Mouse (Mus musculus) hindbrain, embryonic 16.5 days (tissue): ENCODE measurements around the gene Erc1. TPM values are rescaled to one million over a fixed set of nuclear protein-coding genes. Genes with fewer than 3 reads are reported as not detected.

Source experiments
- ATAC-seq: fragments of 200-750 bp; cut with Nextera tagmentation; 2 replicates; pipeline ENCODE4 v1.8.0; 2017; ENCODE audit warnings: moderate TSS enrichment, moderate library complexity
- H3K27ac ChIP-seq: fragments of 300-500 bp; sonication (generic); 2 replicates; pipeline ENCODE4 v1.5.1; 2014; ENCODE audit warnings: low read depth, mild to moderate bottlenecking, control low read depth, low read length, moderate library complexity
- H3K27me3 ChIP-seq: fragments of 300-500 bp; sonication (generic); replicated peaks from 2 replicates; pipeline ENCODE4 v1.6.1; 2014; ENCODE audit warnings: low read length; ENCODE audit not compliant: control insufficient read depth, insufficient read depth
- H3K36me3 ChIP-seq: fragments of 300-500 bp; sonication (generic); 2 replicates; pipeline ENCODE4 v1.6.1; 2014; ENCODE audit warnings: mild to moderate bottlenecking, low read length, moderate library complexity, mixed read lengths; ENCODE audit not compliant: control insufficient read depth, insufficient read depth
- H3K4me1 ChIP-seq: fragments of 300-500 bp; sonication (generic); 2 replicates; pipeline ENCODE4 v1.6.1; 2014; ENCODE audit warnings: low read depth, low read length; ENCODE audit not compliant: control insufficient read depth, insufficient read depth
- H3K4me2 ChIP-seq: fragments of 300-500 bp; sonication (generic); 2 replicates; pipeline ENCODE4 v1.6.1; 2014; ENCODE audit warnings: mild to moderate bottlenecking, low read length, control low read depth, moderate library complexity
- H3K4me3 ChIP-seq: fragments of 300-500 bp; sonication (generic); 2 replicates; pipeline ENCODE4 v1.5.1; 2014; ENCODE audit warnings: mild to moderate bottlenecking, low read length, control low read depth, moderate library complexity
- H3K9ac ChIP-seq: fragments of 300-500 bp; sonication (generic); 2 replicates; pipeline ENCODE4 v1.6.1; 2014; ENCODE audit warnings: low read depth, mild to moderate bottlenecking, control low read depth, low read length, moderate library complexity
- H3K9me3 ChIP-seq: fragments of 300-500 bp; sonication (generic); 2 replicates; pipeline ENCODE4 v1.6.1; 2014; ENCODE audit warnings: mild to moderate bottlenecking, low read length, moderate library complexity; ENCODE audit not compliant: control insufficient read depth
- WGBS: fragments of 180-500 bp; shearing (Covaris S2); extraction: QIAGEN DNeasy Blood & Tissue Kit; methylation state at CpG from one replicate; pipeline ENCODE4 v1.1.7; 2014; 5-methylcytosine and 5-hydroxymethylcytosine counted together
- polyA plus RNA-seq: library from polyadenylated mRNA; unstranded; fragments of >200 nt; fragmentation: Nextera tagmentation; extraction: Ambion mirVana; gene quantifications from 2 replicates; pipeline ENCODE4 v1.2.1, GENCODE M21; 2015

Gene Erc1
- polyA plus RNA-seq, 1 experiment from 2014 or later = 46.9 TPM

- Histone ChIP-seq H3K36me3 (no peaks in the 10 kb centered on the region), H3K9me3 (no peaks in the 10 kb centered on the region), H3K4me2 (peak overlapping the region; percentile 75), H3K4me1 (peaks cover 15% of the 10 kb centered on the region), H3K27me3 (no peaks in the 10 kb centered on the region), H3K9ac (peak overlapping the region; percentile 96), H3K4me3 (peak overlapping the region; percentile 96), H3K27ac (peak overlapping the region; percentile 99; the same call in 1 of the 2 replicates)
- 53% methylated on average over 3 of the region's 3 CpGs for WGBS
- no peak for ATAC-seq
Observed at GRCm38 (mm10) chr6:119849348-119849709, 1.4 kb upstream of the Erc1 start.

GRCm38 (mm10) chr6:119848696-119849347 lies 855 bp upstream of the Erc1 start:
- 18% methylated on average over 13 of the region's 13 CpGs for WGBS
- Histone ChIP-seq H3K9me3 (no peaks in the 10 kb centered on the region), H3K36me3 (no peaks in the 10 kb centered on the region), H3K27ac (peak overlapping the region; percentile 99), H3K4me1 (peaks cover 15% of the 10 kb centered on the region), H3K9ac (peak overlapping the region; percentile 96), H3K27me3 (no peaks in the 10 kb centered on the region), H3K4me3 (peak overlapping the region; percentile 96), H3K4me2 (peak overlapping the region; percentile 75)
- no peak for ATAC-seq

GRCm38 (mm10) chr6:119847518-119848033 lies 391 bp downstream of the Erc1 start:
- ATAC-seq = peak; percentile 47; the same call in 1 of the 2 replicates
- peak overlapping the region; percentile 99 for H3K27ac ChIP-seq
- peak overlapping the region; percentile 96 for H3K4me3 ChIP-seq
- peaks cover 15% of the 10 kb centered on the region for H3K4me1 ChIP-seq
- under 1% methylated on average over 26 of the region's 40 CpGs for WGBS
- no peaks in the 10 kb centered on the region for H3K36me3 ChIP-seq
- peak overlapping the region; percentile 75 for H3K4me2 ChIP-seq
- H3K9me3 ChIP-seq = no peaks in the 10 kb centered on the region
- no peaks in the 10 kb centered on the region for H3K27me3 ChIP-seq
- H3K9ac ChIP-seq = peak overlapping the region; percentile 96

- Histone ChIP-seq H3K9me3 (no peaks in the 10 kb centered on the region), H3K4me1 (peaks cover 15% of the 10 kb centered on the region), H3K4me3 (peak overlapping the region; percentile 96), H3K27me3 (no peaks in the 10 kb centered on the region), H3K4me2 (peak overlapping the region; percentile 75), H3K36me3 (no peaks in the 10 kb centered on the region), H3K27ac (peak overlapping the region; percentile 99), H3K9ac (peak overlapping the region; percentile 96)
- 22% methylated on average over 11 of the region's 11 CpGs for WGBS
- ATAC-seq = no peak
Observed at GRCm38 (mm10) chr6:119846751-119847517, 1.0 kb downstream of the Erc1 start.

- Histone ChIP-seq H3K9ac (no peak overlapping the region), H3K4me1 (no peaks in the 10 kb centered on the region), H3K4me3 (no peak overlapping the region), H3K27me3 (no peaks in the 10 kb centered on the region), H3K27ac (no peak overlapping the region), H3K9me3 (no peaks in the 10 kb centered on the region), H3K36me3 (no peaks in the 10 kb centered on the region), H3K4me2 (no peak overlapping the region)
- WGBS = 79% methylated on average over 5 of the region's 5 CpGs
- no peak for ATAC-seq
Observed at GRCm38 (mm10) chr6:119829951-119830350, 18.0 kb downstream of the Erc1 start.

- ATAC-seq = no peak
- H3K9ac ChIP-seq = no peak overlapping the region
- H3K4me2 ChIP-seq = no peak overlapping the region
- H3K27me3 ChIP-seq = no peaks in the 10 kb centered on the region
- H3K4me3 ChIP-seq = no peak overlapping the region
- H3K4me1 ChIP-seq = no peaks in the 10 kb centered on the region
- no peaks in the 10 kb centered on the region for H3K9me3 ChIP-seq
- H3K36me3 ChIP-seq = peaks cover 6% of the 10 kb centered on the region
- WGBS = 91% methylated on average over 1 of the region's 1 CpGs
- no peak overlapping the region for H3K27ac ChIP-seq
Observed at GRCm38 (mm10) chr6:119828165-119828564, 19.8 kb downstream of the Erc1 start.

GRCm38 (mm10) chr6:119826701-119827100 lies 21.3 kb downstream of the Erc1 start:
- Histone ChIP-seq H3K4me3 (no peak overlapping the region), H3K4me1 (no peaks in the 10 kb centered on the region), H3K27ac (no peak overlapping the region), H3K36me3 (peaks cover 6% of the 10 kb centered on the region), H3K4me2 (no peak overlapping the region), H3K9ac (no peak overlapping the region), H3K9me3 (no peaks in the 10 kb centered on the region), H3K27me3 (no peaks in the 10 kb centered on the region)
- WGBS = 86% methylated on average over 4 of the region's 4 CpGs
- ATAC-seq = no peak

GRCm38 (mm10) chr6:119822216-119822615 lies 25.8 kb downstream of the Erc1 start:
- WGBS = 60% methylated on average over 1 of the region's 1 CpGs
- no peak for ATAC-seq
- Histone ChIP-seq H3K4me3 (no peak overlapping the region), H3K36me3 (peaks cover 6% of the 10 kb centered on the region), H3K27ac (no peak overlapping the region), H3K4me2 (no peak overlapping the region), H3K9ac (no peak overlapping the region), H3K9me3 (no peaks in the 10 kb centered on the region), H3K4me1 (no peaks in the 10 kb centered on the region), H3K27me3 (no peaks in the 10 kb centered on the region)

- no peak overlapping the region for H3K4me2 ChIP-seq
- WGBS = 97% methylated on average over 1 of the region's 1 CpGs
Observed at GRCm38 (mm10) chr6:119821158-119821557, 26.8 kb downstream of the Erc1 start.

More at GRCm38 (mm10) chr6:119821158-119821557, 26.8 kb downstream of the Erc1 start:
- Histone ChIP-seq H3K9ac (no peak overlapping the region), H3K27ac (no peak overlapping the region), H3K4me1 (no peaks in the 10 kb centered on the region), H3K4me3 (no peak overlapping the region), H3K36me3 (peaks cover 6% of the 10 kb centered on the region), H3K9me3 (no peaks in the 10 kb centered on the region), H3K27me3 (no peaks in the 10 kb centered on the region)
- no peak for ATAC-seq
